Mouse (Mus musculus) neural tube, embryonic 12.5 days (tissue): Measurements from ENCODE around the gene Adck2. TPM values are rescaled to one million over a fixed set of nuclear protein-coding genes. Genes with fewer than 3 reads are reported as not detected.

Experiments
- ATAC-seq: fragments of 200-750 bp; cut with Nextera tagmentation; 2 replicates; pipeline ENCODE4 v1.8.0; 2017; ENCODE audit warnings: low read depth, mild to moderate bottlenecking, moderate TSS enrichment, moderate library complexity; ENCODE audit not compliant: low FRiP score
- H3K27ac ChIP-seq: fragments of 300-500 bp; sonication (generic); 2 replicates; pipeline ENCODE4 v1.5.1; 2016
- H3K27me3 ChIP-seq: fragments of 300-500 bp; sonication (generic); replicated peaks from 2 replicates; pipeline ENCODE4 v1.6.1; 2016; ENCODE audit warnings: mild to moderate bottlenecking
- H3K36me3 ChIP-seq: fragments of 300-500 bp; sonication (generic); 2 replicates; pipeline ENCODE4 v1.6.1; 2016; ENCODE audit warnings: mild to moderate bottlenecking
- H3K4me1 ChIP-seq: fragments of 300-500 bp; sonication (generic); 2 replicates; pipeline ENCODE4 v1.6.1; 2016
- H3K4me2 ChIP-seq: fragments of 300-500 bp; sonication (generic); replicated peaks from 2 replicates; pipeline ENCODE4 v1.6.1; 2016; ENCODE audit warnings: mild to moderate bottlenecking
- H3K4me3 ChIP-seq: fragments of 300-500 bp; sonication (generic); 2 replicates; pipeline ENCODE4 v1.5.1; 2016
- H3K9ac ChIP-seq: fragments of 300-500 bp; sonication (generic); 2 replicates; pipeline ENCODE4 v1.6.1; 2016; ENCODE audit warnings: mild to moderate bottlenecking
- H3K9me3 ChIP-seq: fragments of 300-500 bp; sonication (generic); 2 replicates; pipeline ENCODE4 v1.6.1; 2016; ENCODE audit warnings: mild to moderate bottlenecking
- WGBS: fragments of 180-500 bp; shearing (Covaris S2); methylation state at CpG from one replicate; pipeline ENCODE4 v1.1.7; 2016; 5-methylcytosine and 5-hydroxymethylcytosine counted together
- polyA plus RNA-seq: library from polyadenylated mRNA; unstranded; fragments of >200 nt; fragmentation: Nextera tagmentation; extraction: Ambion mirVana; gene quantifications from 2 replicates; pipeline ENCODE4 v1.2.1, GENCODE M21; 2016

The Adck2 gene
- polyA plus RNA-seq, 1 experiment from 2014 or later, result 40.9 TPM

DNA sequence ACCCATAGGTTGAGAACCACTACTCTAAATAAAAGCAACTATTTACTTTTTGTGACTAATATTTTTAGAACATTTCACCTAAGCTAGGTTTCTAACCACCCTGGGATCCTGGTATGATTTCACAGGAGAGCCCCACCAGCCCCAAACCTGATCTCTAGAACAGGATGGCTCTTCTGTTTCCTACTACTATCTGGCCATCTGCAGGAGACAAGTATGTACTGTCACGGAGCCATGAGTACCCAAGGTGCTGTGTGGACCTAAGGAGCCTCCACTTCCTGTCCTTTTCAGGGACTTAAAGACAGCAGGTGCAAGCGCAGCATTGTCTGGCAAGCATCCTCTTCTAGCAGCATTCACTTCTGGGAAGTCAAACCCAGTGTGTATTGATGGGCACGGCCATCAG is 28.2 kb downstream of the Adck2 start:
- H3K4me2 ChIP-seq, result no peak overlapping the region
- no peaks in the 10 kb centered on the region for H3K9me3 ChIP-seq
- WGBS, result 88% methylated on average over 3 of the region's 3 CpGs
- no peak for ATAC-seq
- H3K36me3 ChIP-seq, result peaks cover 47% of the 10 kb centered on the region
- H3K27ac ChIP-seq, result no peak overlapping the region
- no peaks in the 10 kb centered on the region for H3K27me3 ChIP-seq
- no peaks in the 10 kb centered on the region for H3K4me1 ChIP-seq
- no peak overlapping the region for H3K4me3 ChIP-seq
- H3K9ac ChIP-seq, result no peak overlapping the region

- H3K27me3 ChIP-seq, result no peaks in the 10 kb centered on the region
- H3K4me2 ChIP-seq, result no peak overlapping the region
- no peaks in the 10 kb centered on the region for H3K9me3 ChIP-seq
- H3K36me3 ChIP-seq, result peaks cover 27% of the 10 kb centered on the region
- H3K4me3 ChIP-seq, result no peak overlapping the region
- H3K4me1 ChIP-seq, result no peaks in the 10 kb centered on the region
- WGBS, result 92% methylated on average over 5 of the region's 5 CpGs
- H3K9ac ChIP-seq, result no peak overlapping the region
- ATAC-seq, result no peak
- H3K27ac ChIP-seq, result no peak overlapping the region
These were observed 30.9 kb downstream of the Adck2 start for GRCm38 (mm10) chr6:39604565-39604964.

DNA sequence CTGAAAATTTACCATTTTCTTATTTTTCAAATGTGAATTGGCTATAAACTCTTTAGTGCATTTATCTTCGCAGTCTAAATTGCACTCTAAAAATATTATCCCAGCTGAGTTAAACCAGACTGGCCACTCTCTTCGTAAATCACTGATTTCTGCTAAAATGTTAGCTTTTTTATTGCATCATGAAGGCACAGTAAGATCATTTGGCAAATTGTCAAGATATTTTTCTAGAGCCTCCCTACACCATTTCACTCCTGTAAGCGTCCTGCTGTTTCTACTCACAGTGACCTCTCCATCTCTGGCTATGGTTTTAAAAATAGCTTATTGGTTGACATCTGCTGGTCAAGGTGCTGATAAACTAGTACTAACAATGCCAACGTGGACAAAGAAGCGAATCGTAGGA is 32.4 kb downstream of the Adck2 start:
- H3K9me3 ChIP-seq, result no peaks in the 10 kb centered on the region
- H3K36me3 ChIP-seq, result peaks cover 17% of the 10 kb centered on the region
- no peak overlapping the region for H3K4me3 ChIP-seq
- H3K27ac ChIP-seq, result no peak overlapping the region
- H3K4me1 ChIP-seq, result no peaks in the 10 kb centered on the region
- no peak overlapping the region for H3K9ac ChIP-seq
- no peak for ATAC-seq
- no peaks in the 10 kb centered on the region for H3K27me3 ChIP-seq
- no peak overlapping the region for H3K4me2 ChIP-seq
- WGBS, result 89% methylated on average over 6 of the region's 6 CpGs

DNA sequence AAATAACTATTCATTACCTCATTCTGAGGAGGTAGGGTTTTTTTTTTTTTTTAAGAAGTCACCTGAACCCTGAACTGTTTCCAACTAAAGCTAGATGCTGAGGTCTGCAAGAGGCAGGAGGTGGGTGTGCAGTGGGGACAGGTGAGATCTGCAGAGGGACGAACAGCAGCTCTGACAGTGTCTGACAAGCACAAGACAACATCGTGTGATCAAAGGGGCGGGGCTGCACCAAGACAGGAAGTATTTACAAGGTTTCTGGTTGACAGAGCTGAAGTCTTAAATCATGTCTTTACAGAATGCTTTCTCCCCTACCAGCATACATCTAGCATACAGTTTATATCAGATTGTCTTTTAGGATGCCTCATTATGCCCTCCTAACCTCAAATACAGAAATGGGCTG is 33.2 kb downstream of the Adck2 start:
- 77% methylated on average over 3 of the region's 3 CpGs for WGBS
- Histone ChIP-seq H3K4me3 (no peak overlapping the region), H3K9ac (no peak overlapping the region), H3K27me3 (no peaks in the 10 kb centered on the region), H3K27ac (no peak overlapping the region), H3K4me2 (no peak overlapping the region), H3K9me3 (no peaks in the 10 kb centered on the region), H3K36me3 (peaks cover 16% of the 10 kb centered on the region), H3K4me1 (no peaks in the 10 kb centered on the region)
- no peak for ATAC-seq

GRCm38 (mm10) chr6:39607365-39607764 is 33.7 kb downstream of the Adck2 start:
- no peak for ATAC-seq
- Histone ChIP-seq H3K27me3 (no peaks in the 10 kb centered on the region), H3K4me2 (no peak overlapping the region), H3K27ac (no peak overlapping the region), H3K9me3 (no peaks in the 10 kb centered on the region), H3K4me3 (no peak overlapping the region), H3K36me3 (peaks cover 13% of the 10 kb centered on the region), H3K9ac (no peak overlapping the region), H3K4me1 (no peaks in the 10 kb centered on the region)
- 73% methylated on average over 5 of the region's 5 CpGs for WGBS

DNA sequence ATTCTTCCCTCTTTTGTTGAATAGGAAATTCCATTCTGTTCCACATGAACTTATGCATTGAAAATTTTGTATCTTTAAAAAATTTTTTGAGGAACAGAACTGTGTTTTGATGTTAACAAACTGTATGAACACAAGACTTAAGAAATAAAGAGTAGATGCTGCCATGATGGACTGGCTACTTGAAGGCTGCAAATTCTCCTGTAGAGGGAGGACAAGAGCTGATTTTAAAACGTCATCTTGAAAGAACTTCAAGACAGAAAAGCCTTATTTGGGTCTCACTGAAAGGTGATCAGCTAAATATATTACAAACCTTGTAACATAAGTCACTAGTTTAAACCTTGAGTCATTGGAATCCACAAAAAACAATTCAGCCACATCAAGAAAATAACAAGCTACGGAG is 36.5 kb downstream of the Adck2 start:
- H3K4me1 ChIP-seq, result no peaks in the 10 kb centered on the region
- no peak overlapping the region for H3K27ac ChIP-seq
- no peak overlapping the region for H3K9ac ChIP-seq
- peaks cover 19% of the 10 kb centered on the region for H3K36me3 ChIP-seq
- no peak for ATAC-seq
- H3K4me2 ChIP-seq, result no peak overlapping the region
- no peak overlapping the region for H3K4me3 ChIP-seq
- no peaks in the 10 kb centered on the region for H3K9me3 ChIP-seq
- no peaks in the 10 kb centered on the region for H3K27me3 ChIP-seq
- 74% methylated on average over 2 of the region's 2 CpGs for WGBS

DNA sequence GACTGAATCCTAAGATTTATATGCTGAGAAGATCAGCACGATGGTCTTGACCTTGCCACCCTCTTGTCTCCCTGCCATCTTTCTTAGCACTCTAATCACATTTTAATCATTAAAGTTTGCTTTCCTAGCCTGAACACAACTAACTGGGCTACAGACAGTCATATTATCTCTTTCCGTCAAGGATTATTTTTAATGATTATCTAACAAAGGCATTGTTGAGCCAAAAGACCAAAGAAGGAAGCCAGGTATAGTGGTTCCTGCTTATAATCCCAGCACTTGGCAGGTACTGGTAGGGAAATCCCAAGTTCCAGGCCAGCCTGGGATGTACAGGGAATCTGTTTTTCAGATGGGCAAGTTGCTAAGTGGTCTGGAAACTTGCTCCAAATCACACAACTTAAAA is 37.6 kb downstream of the Adck2 start:
- H3K4me1 ChIP-seq, result no peaks in the 10 kb centered on the region
- no peak overlapping the region for H3K27ac ChIP-seq
- WGBS, result 88% methylated on average over 2 of the region's 2 CpGs
- H3K9me3 ChIP-seq, result no peaks in the 10 kb centered on the region
- no peak for ATAC-seq
- H3K9ac ChIP-seq, result no peak overlapping the region
- no peak overlapping the region for H3K4me3 ChIP-seq
- H3K36me3 ChIP-seq, result peaks cover 19% of the 10 kb centered on the region
- H3K27me3 ChIP-seq, result no peaks in the 10 kb centered on the region
- H3K4me2 ChIP-seq, result no peak overlapping the region

Other genes starting within 250 kb of the Adck2 start
- 57.1 and 63.6 TPM in 2 replicates for gene Slc37a3, start 196.2 kb upstream of the Adck2 start, polyA plus RNA-seq
- gene Rab19, start 192.7 kb upstream of the Adck2 start, polyA plus RNA-seq, result 0.32 and 0.33 TPM in 2 replicates
- gene Mkrn1, start 153.4 kb upstream of the Adck2 start, polyA plus RNA-seq, result 204 and 209 TPM in 2 replicates
- 48.4 and 50.6 TPM in 2 replicates for gene Dennd2a, start 16.0 kb upstream of the Adck2 start, polyA plus RNA-seq
- gene Gm42420, start 11.9 kb downstream of the Adck2 start, polyA plus RNA-seq, result 0.51 and 1.7 TPM in 2 replicates
- gene Ndufb2, start 18.7 kb downstream of the Adck2 start, polyA plus RNA-seq, result 319 and 340 TPM in 2 replicates
- gene Braf, start 151.6 kb downstream of the Adck2 start, polyA plus RNA-seq, result 23.2 and 24.0 TPM in 2 replicates
- gene Mrps33, start 237.1 kb downstream of the Adck2 start, polyA plus RNA-seq, result 231 and 233 TPM in 2 replicates